Mouse (Mus musculus): ENCODE measurements around the gene Pstpip1.
A peak's percentile ranks its signal among the peaks of the same experiment; 100 is the strongest.

Gene Pstpip1

DNA sequence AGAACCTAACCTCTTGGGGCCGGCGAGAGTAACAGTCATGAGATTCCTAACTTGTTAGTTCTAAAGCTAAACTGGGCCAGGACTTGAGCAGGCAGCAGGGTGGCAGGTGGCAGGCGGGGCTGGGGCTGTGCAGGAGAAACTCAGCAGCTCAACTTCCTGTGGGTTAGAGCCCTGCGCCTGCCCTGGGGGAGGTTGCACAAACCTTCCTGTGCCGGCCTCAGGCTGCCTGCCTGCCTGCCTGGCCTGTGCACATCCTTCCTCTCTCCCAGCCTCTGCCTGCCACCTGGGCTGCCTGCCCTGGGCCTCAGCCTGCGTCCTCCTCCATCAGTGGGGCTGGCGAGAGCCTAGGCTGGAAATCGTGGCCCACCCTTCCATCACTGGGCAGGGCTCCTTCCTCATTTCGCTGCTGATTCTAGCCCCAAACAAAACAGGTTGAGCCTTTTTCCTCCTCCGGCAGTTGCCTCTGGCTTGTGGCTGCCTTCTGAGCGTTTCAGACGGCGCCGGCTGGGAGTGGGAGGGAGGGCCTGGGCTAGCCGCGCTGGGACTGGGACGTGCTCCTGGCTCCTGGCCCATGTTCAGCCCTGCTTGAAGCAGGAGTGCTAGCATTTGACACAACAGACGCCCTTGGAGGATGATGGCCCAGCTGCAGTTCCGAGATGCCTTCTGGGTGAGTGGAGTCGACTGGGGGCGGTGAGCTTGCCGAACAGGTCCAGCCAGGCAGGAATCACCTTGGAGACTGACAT lies at the start of gene Pstpip1:
TSS of gene Pstpip1 (plus strand) at position 185 of the 743 bp plus-strand sequence.
- no peak for DNase-seq (ENCODE audit: low read depth, low spot score)

DNA sequence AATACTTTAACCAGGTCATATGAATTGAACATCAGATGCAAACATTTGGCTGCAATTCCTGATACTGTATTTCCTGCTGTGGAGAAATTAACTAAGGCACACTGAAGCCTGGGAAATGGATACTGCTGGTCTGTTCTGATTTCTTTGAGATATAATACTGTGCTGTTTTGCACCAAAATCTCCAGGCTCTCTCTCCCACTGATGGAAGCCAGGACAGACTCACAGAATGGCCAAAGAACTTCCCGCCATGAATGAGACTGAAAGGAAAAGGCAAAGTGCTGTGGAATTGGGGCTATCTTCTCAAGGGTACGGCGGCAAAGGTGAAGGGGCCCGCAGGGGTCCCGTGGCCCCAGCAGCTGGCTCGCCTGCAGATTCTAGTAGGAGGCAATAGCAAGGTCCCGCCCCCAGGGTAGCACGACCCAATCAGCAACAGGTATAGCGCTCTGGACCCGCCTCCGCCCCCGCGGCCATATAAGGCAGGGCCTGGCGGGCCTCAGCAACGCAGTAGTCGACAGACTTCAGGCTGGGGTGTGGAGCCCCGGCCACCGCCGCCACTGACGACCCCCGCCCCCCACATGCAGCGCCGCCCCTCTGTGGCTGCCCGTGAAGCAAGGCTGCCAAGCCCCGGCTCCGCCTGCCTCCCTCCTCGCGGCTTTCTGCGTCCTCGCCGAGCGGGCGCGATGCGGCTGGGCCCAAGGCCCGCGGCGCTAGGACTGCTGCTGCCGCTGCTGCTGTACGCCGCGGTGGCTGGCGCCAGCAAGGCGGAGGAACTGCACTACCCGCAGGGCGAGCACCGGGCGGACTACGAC lies 48.2 kb upstream of the Pstpip1 start, which contains the start of gene Rcn2:
TSS of gene Rcn2 (plus strand) at position 474 of the 809 bp plus-strand sequence.
- DNase-seq (ENCODE audit: low read depth, low spot score) = peak; percentile 85

DNA sequence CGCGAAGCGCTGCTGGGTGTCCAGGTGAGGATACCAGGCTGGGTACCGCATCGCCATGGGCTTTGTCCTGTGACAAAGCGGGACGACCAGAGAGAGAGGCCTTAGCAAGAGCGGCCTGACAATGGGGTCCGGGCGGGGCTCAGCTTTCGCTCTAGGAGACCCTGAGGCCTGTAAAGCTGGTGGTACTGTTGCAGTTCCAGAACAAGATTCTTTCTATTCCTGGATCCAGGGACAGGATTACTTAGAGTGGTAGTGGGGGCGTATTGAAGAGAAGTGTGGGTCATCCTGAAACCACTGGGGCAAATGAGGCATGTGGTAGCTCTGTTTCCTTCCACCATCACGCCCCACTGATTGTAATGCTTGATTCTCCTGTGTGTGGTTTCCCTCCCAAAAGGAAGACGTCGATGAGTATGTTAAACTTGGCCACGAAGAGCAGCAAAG lies 47.6 kb upstream of the Pstpip1 start:
- no peak for DNase-seq (ENCODE audit: low read depth, low spot score)

DNA sequence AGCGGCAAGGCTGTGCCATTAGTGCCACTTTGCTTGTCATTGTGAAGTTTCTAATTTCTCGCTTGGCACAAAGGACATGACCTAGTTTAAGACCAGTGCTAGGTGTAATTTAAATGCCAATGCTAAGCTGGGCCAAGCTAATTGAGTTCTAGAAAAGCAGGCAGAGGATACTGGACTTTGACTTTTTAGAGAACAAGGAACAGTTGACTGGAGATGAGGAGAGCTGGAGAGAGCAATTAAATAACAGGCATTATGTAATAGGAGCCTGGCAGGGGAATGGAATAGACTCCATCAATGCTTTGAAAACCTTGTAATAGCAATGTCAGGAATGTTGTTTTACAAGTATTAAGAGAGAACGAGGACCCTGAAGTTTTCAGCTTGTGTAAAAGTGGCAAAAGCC lies 36.0 kb upstream of the Pstpip1 start:
- no peak for DNase-seq (ENCODE audit: low read depth, low spot score)

DNA sequence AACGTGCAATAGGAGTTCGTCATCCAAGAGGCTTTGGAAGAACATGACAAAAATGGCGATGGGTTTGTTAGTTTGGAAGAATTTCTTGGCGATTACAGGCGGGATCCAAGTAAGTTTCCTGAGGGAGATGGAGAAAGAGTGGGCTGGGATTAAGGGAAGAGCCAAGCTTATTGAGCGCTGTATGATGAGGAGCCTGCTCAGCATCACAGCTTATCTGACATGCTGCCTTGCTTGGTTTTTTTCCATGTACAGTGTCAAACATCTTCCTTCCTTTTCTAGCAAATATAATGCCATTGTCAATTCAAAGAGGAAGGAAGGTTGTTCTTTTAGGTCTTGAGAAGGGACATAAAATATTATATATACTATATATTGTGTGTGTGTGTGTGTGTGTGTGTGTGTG lies 33.6 kb upstream of the Pstpip1 start:
- no peak for DNase-seq (ENCODE audit: low read depth, low spot score)

DNA sequence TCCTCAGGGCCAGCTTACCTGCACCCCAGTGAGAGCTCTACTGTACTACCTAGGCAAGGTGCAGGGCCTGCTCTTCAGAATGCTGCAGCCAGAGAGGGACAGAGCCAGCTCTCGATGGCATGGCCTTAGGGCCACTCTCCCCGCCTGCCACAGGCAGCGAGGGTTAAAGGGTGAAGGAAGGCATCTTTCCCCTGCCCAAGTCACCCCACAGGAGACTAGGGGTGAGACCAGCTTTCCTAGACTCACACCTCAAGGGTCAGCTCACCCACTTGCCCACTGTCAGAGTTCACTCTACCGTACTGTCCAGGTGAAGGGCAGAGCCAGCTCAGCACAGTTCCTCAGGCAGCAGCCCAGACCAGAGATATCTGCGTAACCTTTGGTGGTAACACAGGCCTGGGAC lies 27.4 kb upstream of the Pstpip1 start:
- DNase-seq (ENCODE audit: low read depth, low spot score) = no peak

DNA sequence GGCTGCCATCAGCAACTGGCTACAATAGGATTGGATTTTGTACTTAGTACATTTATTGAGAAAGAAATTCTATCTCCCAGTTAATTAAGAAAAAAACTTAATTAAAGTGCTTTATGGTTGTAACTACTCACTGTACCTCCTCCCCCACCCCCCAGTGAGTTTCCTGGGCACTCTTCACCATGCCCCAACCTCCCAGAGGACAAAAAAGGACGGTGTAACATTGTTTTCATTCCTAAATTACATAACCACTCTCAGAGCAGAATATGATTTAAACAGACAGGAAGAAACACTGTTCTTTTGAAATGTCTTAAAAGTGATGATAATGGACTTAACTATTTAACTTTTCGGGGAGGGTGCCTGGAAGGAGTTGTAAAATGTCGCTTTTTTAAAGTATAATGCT lies 24.8 kb upstream of the Pstpip1 start:
- no peak for DNase-seq (ENCODE audit: low read depth, low spot score)

DNA sequence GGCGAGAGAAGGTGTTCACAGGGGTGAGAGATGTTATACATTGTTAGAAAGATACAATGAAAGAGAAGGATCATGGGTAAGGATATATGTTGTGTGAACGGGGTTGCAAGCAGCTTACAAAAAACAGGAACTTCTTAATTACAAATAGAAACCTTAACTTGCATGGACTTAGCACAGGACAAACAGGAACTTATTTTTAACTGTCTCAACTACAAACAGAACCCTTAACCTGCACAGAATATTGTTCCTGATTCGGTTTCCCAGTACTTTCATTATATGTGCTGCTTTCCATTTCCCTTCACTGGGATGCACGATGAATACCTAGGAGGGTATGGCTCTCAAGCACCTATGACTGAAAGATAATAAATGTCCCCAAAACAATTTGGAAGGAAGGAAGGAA lies 21.8 kb upstream of the Pstpip1 start:
- no peak for DNase-seq (ENCODE audit: low read depth, low spot score)

DNA sequence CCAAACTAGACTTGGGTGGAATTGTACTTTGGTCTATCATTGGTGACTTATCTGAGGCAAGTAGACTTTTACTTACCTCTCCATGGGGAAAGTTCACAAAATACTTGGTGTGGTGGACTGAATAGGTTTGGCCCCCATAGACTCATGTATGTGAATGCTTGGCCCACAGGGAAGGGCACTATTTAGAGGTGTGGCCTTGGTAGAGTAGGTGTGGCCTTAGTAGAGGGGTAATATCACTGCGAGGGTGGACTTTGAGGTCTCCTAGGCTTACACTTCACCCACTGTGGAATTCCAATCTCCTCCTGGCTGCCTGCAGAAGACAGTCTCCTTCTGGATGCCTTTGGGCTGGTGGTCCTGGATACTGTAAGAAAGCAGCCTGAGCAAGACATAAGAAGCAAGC lies 21.1 kb upstream of the Pstpip1 start:
- no peak for DNase-seq (ENCODE audit: low read depth, low spot score)

DNA sequence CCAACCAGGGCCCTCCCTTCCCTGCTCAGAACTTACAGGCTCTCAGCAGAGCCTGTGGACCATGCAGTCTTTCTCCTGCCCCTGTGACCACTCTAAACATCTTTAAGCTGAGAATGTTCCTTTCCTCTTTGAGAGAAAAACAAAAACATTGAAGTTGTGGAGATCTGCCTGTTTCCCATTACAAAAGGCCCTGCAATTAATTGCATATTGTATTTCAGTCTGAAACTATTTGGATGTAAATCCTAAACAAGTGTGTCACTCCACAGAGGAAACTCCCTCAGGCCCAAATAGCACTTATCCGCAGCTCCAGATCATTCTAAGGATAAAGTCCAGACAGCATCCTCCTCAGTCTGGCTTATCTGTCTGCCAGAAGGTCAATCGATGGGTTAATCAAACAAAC lies 16.9 kb upstream of the Pstpip1 start:
- DNase-seq (ENCODE audit: low read depth, low spot score) = no peak

DNA sequence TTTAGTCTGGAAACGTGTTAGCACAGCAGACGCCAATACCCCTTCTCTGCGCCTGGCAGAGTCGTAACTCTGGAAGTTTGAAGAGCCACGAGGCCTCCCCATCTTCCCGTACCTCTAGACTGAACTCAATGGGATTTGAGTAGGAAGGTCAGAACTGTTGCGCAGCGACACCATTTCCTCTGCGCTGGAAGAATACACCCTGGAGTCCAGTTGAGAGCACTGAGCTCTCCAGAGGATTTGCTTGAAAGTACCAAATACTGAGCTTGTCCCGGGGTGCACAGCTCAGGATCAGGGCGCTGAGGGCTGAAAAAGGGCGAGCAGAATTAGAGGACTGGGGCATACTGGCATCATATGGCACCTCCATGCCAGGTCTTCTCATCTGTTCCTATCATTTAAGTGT lies 14.9 kb upstream of the Pstpip1 start:
- no peak for DNase-seq (ENCODE audit: low read depth, low spot score)

DNA sequence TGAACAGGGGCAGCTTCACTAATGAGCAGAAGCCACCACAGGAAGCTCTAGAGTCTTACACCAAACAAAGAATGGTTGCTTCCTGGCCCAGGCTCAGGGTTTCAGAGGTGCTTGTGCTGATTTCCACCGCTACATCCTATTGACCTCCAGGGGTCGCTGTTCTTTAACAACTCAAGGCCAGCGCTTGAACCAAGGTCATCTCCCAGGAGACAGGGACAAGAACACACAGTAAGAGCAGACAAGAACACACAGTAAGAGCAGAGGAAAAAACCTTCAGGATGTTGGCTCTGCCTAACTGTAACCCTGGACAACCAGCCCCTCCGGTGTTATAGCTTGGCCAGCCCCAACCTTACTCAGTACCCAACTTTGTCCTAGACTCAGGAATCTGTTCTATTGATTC lies 14.5 kb upstream of the Pstpip1 start:
- DNase-seq (ENCODE audit: low read depth, low spot score) = peak; percentile 41

DNA sequence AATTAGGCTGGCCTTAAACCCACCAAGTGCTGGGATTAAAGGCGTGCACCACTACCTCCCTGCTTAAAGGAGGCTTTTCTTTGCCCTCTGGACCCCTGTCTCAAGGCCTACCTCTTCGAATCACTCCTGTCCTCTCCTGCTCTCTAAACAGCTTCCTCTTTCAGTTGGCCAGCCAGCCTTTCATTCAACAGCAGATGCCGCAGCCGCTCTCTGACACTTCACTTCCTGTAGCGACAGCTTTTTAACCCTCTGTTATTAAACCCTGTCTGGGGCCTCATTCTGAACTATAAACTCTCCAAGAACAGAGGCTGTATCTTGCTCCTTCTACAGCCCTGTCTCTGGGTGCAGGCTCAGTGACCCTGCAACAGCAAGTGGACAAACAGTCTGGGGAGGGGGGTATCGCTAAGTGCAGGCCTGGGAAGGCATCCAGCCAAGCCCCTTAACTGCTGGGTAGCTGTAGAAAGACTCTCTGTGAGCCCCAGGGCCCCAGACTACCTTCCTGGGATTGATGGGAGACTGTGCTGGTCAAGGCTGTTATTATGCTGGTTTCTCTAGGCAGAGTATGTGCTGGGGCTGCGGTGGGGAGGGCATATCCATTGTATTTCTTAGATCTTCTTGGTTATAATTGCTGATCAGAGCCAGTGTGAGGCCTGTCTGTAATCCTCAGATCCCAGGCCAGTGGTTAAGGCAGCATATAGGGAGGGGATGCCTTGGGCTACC lies 13.7 kb upstream of the Pstpip1 start:
- no peak for DNase-seq (ENCODE audit: low read depth, low spot score)

DNA sequence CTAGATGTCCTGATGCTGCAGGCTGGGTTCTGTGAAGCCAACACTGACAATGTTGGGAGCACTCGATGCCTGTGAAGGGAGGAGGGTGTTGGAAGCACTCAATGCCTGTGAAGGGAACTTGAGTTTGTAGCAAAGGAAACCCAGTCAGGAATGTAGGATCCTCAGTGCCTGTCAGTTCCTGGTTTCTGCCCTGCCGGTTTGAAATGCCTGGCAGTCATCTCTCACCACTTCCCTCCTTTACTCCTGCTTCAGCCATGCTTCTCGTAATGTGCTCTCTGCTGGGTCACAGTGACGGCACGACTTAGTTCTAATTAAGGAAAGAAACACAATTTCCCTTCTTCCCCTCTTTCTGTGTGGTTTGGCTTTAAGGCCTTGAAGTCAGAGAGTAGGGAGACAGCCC lies 10.2 kb upstream of the Pstpip1 start:
- no peak for DNase-seq (ENCODE audit: low read depth, low spot score)

DNA sequence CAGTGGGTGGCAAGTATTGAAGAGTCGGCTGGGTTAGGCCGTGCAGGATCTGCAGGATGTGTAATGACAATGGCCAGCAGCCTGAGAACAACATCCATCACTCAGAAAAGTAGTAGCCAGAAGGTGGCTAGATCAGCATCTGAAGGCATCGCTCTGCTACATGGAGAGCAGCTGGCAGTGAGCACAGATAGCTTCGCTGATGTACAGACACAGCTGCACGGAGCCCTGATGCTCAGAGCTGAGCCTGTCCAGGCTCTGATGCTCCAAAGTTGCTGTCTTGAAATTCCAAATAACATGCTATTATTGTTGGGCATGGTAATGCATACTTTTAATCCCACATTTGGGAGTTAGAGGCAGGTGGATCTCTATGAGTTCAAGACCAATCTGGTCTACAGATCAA lies 3.2 kb upstream of the Pstpip1 start:
- DNase-seq (ENCODE audit: low read depth, low spot score) = no peak

DNA sequence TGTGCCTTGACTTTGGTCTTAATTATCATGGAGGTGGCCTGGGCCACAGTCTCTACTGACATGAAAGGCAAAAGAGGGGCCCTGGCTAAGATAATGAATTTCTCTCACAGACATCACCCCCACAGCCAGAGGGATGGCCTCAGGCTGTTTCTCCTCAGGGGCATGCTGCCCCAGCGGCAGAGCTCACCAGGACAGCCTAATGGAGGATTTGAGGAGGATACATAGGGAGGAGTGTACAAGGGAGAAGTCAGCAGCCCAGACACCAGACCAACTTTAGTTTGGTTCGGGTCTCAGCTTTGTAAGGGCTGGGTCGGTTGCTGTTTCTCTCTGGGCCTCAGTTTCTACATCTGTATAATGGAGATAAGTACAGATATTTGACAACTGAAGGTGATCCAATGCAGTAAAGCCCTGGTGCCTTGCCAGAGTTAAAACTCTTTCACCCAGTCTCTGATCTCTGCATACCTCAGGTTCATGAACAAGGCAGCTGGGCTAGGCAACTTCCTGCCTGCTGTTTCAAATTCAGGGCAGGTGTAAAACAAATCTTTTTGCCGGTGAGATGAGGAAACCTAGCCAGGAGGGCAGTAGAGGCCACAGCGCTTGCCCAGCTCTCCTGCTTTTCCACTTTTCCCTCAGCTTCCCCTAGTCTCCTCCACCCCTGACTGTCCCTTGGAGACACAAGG lies 924 bp downstream of the Pstpip1 start:
- DNase-seq (ENCODE audit: low read depth, low spot score) = no peak

DNA sequence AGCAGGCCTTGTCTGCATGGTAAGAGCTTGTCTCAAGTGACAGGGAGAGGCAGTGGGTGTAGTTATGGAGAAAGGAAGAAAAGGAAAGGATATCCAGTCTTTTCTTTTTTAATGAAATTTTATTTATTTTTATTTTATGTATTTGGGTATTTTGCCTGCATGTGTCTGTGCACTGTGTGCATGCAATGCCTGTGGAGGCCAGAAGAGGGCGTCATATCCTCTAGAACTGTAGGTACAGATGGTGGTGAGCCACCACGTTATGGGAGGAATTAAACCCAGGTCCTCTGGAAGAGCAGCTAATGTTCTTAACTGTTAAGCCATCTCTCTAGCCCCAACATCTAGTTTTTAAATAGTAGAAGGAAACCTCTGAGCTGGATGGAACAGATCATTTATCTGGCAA lies 2.3 kb downstream of the Pstpip1 start:
- DNase-seq (ENCODE audit: low read depth, low spot score) = no peak

DNA sequence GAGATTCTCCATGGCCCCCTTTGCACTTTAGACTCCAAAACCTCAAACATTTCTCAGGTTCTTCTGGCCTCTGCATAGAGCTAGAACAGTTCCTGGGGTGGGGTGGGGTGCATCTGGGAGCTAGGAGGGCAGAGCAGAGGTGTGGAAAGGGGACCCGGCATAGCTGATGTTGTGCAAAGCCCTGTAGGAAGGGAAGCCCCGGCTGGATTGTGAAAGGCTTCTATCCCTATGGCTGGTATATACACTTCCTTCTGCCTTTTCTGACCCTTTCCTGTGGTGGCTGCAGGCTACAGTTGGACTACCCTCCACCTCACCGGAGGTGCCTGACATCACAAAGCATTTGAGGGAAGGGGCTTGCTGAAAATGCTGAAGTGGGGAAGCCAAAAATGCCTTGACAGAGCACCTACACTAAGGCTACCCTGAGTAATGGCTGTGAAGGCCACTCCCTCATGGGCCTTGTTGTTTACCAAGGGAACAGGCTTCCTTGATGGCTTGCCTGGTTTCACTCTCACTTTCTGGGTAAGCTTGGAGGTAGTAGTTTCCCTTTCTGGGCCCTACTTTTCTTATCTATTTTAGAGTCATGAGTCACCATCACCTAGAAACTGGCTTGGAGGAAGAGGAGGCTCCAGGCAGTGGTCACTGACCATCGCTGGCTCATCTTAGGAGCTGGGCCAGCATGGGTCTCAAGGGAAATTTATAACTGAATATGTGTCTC lies 8.0 kb downstream of the Pstpip1 start:
- DNase-seq (ENCODE audit: low read depth, low spot score) = no peak

DNA sequence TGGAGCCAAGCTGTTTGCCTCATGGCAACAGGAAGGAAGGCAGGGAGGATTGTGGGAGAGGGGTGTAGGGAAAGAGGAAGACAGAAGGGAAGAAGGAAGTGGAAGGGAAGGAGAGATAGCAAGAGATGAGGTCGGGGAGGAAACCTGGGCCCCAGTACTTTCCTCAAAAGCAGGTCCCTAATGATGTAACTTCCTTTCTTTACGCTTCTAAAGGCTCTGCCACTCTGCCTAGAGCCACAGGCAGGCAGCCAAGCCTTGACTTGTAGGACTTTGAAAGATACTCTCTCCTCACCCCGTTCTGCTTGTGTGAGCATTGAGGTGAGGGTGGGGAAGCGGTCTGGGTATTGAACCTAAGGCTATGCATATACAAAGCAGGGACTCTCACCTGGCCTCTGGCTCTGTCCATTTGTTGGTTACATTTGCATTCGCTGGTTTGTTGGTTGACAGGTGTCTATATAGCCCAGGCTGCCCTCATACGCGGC lies 10.3 kb downstream of the Pstpip1 start:
- no peak for DNase-seq (ENCODE audit: low read depth, low spot score)

DNA sequence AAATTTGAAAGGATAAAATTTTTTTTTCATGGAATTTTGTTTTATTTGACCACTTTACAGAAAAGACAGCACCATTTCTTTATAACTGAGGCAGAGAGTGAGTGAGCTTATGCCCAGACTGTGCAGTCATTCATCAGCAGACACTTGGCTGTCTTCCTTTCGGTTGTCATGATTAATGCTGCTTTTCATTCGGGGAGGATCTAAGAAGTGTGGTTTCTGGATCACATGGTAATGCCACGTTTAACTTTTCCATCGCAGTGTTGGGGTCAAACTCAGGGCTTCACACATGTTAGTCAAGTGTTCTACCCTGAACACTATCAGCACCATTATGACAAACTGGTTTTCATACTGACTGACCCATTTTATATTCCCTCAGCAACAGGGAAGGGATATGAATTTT lies 11.3 kb downstream of the Pstpip1 start:
- no peak for DNase-seq (ENCODE audit: low read depth, low spot score)

DNA sequence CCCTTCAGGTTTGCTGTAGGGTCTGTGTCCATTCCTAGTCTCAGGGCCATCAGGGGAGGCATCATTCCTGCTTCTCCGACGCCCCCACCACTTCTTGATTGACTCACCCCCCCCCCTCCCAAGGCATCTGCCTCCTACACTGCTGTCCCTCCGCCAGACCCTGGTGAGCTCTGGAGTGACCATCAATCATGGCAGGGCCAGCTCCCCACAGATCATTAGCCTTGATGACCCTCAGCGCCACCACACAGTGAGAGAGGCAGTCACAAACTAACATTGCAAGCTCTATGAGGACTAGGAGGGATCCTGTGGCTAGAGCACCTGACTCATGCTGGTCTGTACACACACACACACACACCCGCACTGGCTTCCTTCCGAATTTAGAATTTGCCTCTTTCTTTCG lies 15.2 kb downstream of the Pstpip1 start:
- DNase-seq (ENCODE audit: low read depth, low spot score) = no peak

Data from telencephalon, adult 2 months (tissue).